Mouse (Mus musculus): Measurements from ENCODE around the gene Rnf222. TPM values are rescaled to one million over a fixed set of nuclear protein-coding genes. Genes with fewer than 3 reads are reported as not detected.

Gene Rnf222
- polyA plus RNA-seq, 1 experiment, result 1.1 TPM

DNA sequence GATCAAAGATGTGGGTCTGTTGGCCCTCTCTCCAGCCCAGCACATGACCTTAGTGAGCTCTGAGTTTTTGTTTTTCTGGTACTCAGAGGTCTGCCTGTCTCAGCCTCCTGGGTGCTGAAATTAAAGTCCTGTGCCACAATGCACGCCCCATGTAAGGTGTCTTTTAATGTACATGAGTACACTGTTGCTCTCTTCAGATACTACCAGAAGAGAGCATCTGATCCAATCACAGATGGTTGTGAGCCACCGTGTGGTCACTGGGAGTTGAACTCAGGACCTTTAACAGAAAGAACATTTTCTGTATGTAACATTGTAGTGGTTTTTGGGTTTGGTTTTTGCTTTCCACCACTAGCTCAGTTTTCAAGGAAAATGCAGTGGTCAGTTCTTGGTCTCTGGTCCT lies 15.4 kb downstream of the Rnf222 start:
- no peak overlapping the region for H3K4me3 ChIP-seq (ENCODE audit: control insufficient read depth, low read depth, low read length)
- no peak overlapping the region for H3K27ac ChIP-seq (ENCODE audit: control insufficient read depth, insufficient read depth, low read depth, low read length)
- peaks cover 5% of the 10 kb centered on the region for H3K36me3 ChIP-seq (ENCODE audit: control insufficient read depth, insufficient read depth, low read length)
- peaks cover 2% of the 10 kb centered on the region; the same call in 1 of the 2 replicates for H3K4me1 ChIP-seq (ENCODE audit: control insufficient read depth, insufficient read depth, low read length)
- no peaks in the 10 kb centered on the region for H3K27me3 ChIP-seq (ENCODE audit: control insufficient read depth, insufficient read depth, low read length)
- TF ChIP-seq POLR2A (IDR thresholded peaks at IDR 0.05; ENCODE audit: control insufficient read depth, low read depth, low read length), result no peak
- TF ChIP-seq CTCF (IDR thresholded peaks at IDR 0.05; ENCODE audit: control insufficient read depth, insufficient read depth, insufficient replicate concordance, low read depth, low read length), result no peak

DNA sequence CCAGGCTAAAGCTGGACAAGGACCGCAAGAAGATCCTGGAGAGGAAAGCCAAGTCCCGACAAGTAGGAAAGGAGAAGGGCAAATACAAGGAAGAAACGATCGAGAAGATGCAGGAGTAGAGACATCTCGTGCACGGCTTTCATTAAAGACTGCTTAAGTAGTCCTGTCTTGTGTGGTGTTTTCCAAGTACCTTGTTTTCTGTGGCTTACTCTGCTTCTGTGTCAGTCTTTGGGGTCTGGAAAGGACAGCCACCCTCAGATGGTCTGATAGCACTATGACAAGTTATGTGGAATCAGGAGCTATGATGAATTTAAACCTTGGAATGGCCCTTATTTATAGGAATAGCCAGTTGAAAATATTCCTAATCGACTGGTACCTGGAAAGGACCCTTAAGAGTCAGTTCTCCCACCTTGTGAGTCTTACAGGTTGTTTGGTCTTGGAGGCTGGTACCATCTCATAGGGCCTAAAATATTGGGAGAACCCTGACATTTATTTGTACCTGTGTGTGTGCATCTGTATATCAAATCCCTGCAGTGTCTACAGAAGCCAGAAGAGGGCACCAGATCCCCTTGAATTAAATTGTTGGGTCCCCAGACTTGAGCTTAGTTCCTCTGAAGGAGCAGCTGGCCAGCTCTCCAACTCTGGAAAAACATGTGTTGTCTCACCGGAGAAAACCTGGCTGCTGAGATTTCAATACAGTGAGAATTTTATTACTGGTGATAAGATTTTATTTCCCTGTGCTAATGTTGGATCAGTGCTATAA lies 16.2 kb downstream of the Rnf222 start:
- Histone ChIP-seq H3K27ac (ENCODE audit: control insufficient read depth, insufficient read depth, low read depth, low read length) (no peak overlapping the region), H3K4me3 (ENCODE audit: control insufficient read depth, low read depth, low read length) (no peak overlapping the region), H3K27me3 (ENCODE audit: control insufficient read depth, insufficient read depth, low read length) (no peaks in the 10 kb centered on the region), H3K4me1 (ENCODE audit: control insufficient read depth, insufficient read depth, low read length) (peaks cover 2% of the 10 kb centered on the region; the same call in 1 of the 2 replicates), H3K36me3 (ENCODE audit: control insufficient read depth, insufficient read depth, low read length) (peaks cover 5% of the 10 kb centered on the region)
- no peak for TF ChIP-seq POLR2A (IDR thresholded peaks at IDR 0.05; ENCODE audit: control insufficient read depth, low read depth, low read length)
- TF ChIP-seq CTCF (IDR thresholded peaks at IDR 0.05; ENCODE audit: control insufficient read depth, insufficient read depth, insufficient replicate concordance, low read depth, low read length), result no peak

DNA sequence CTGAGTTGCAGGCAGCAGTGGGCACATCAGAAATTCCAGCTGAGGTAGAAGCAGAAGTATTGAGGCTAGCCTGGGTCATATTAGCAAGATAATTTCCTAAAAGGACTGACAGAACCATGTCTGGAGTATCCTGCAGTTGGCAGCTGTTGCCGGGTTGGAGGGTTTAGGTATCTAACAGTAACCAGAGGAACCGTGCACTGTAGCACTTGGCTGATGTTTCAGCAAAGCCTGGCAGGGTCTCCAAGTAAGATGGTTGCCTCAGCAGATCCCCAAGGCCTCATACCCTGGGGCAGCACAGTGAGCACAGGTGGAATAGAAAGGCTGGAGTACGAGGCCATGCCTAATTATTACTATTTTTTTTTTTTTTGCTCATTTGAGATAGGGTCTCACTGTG lies 16.8 kb downstream of the Rnf222 start:
- peaks cover 2% of the 10 kb centered on the region; the same call in 1 of the 2 replicates for H3K4me1 ChIP-seq (ENCODE audit: control insufficient read depth, insufficient read depth, low read length)
- no peaks in the 10 kb centered on the region for H3K27me3 ChIP-seq (ENCODE audit: control insufficient read depth, insufficient read depth, low read length)
- TF ChIP-seq POLR2A (IDR thresholded peaks at IDR 0.05; ENCODE audit: control insufficient read depth, low read depth, low read length) (no peak), CTCF (IDR thresholded peaks at IDR 0.05; ENCODE audit: control insufficient read depth, insufficient read depth, insufficient replicate concordance, low read depth, low read length) (no peak)
- no peak overlapping the region for H3K4me3 ChIP-seq (ENCODE audit: control insufficient read depth, low read depth, low read length)
- peaks cover 5% of the 10 kb centered on the region for H3K36me3 ChIP-seq (ENCODE audit: control insufficient read depth, insufficient read depth, low read length)
- H3K27ac ChIP-seq (ENCODE audit: control insufficient read depth, insufficient read depth, low read depth, low read length), result no peak overlapping the region

DNA sequence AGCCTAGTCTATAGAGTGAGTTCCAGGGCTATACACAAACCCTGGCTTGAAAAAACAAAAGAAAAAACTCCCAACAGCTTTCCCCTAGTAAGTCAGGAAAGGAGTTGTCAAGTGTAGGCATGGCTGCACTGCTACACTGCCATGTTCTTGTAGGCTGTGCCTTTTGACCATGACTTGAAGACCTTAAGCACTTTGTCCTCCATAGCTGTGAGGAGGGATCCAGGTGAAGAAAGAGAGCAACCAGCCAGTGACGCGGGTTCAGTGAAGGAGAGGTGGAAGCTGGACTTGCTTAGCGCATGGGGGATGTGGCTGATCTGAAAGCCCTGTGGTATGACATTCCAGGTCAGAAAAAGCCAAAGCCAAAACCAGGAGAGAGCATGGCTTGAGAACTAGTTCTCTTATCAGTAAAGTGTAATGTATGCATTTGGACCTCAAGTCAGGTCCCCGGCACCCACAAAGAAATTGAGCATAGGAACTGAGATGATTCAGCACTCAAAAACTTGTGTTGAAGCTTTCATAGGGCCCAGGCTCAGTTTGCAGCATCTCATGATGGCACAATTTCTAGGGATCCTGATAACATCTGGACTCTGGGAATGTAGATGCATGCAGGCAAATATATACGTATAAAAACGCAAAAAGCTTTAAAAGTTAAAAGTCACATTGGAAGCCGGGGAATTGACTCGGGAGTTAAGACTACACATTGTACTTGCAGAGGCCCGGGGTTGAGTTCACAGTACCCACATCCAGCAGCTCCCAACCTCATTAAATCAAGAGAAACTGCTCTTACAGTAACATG lies 17.5 kb downstream of the Rnf222 start:
- no peak for TF ChIP-seq CTCF (IDR thresholded peaks at IDR 0.05; ENCODE audit: control insufficient read depth, insufficient read depth, insufficient replicate concordance, low read depth, low read length)
- TF ChIP-seq POLR2A (IDR thresholded peaks at IDR 0.05; ENCODE audit: control insufficient read depth, low read depth, low read length), result no peak
- Histone ChIP-seq H3K4me1 (ENCODE audit: control insufficient read depth, insufficient read depth, low read length) (peaks cover 2% of the 10 kb centered on the region; the same call in 1 of the 2 replicates), H3K27me3 (ENCODE audit: control insufficient read depth, insufficient read depth, low read length) (no peaks in the 10 kb centered on the region), H3K36me3 (ENCODE audit: control insufficient read depth, insufficient read depth, low read length) (peaks cover 5% of the 10 kb centered on the region), H3K4me3 (ENCODE audit: control insufficient read depth, low read depth, low read length) (no peak overlapping the region), H3K27ac (ENCODE audit: control insufficient read depth, insufficient read depth, low read depth, low read length) (no peak overlapping the region)

DNA sequence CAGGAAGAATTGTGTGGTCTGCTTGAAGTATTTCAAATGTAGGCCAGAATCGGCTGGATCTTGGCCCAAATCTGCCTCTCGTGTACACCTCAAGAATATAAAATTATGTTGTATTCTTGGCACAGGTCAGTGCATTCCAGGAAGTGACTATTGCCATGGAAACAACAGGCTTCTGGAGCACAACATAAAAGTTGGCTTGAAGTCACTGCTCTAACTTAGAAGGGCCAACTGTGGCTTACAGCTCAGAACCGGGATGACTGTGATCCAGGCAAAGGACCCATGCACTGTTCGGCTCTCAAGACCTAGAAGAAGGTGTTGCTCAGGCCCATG lies 18.1 kb downstream of the Rnf222 start:
- peaks cover 2% of the 10 kb centered on the region; the same call in 1 of the 2 replicates for H3K4me1 ChIP-seq (ENCODE audit: control insufficient read depth, insufficient read depth, low read length)
- H3K27me3 ChIP-seq (ENCODE audit: control insufficient read depth, insufficient read depth, low read length), result no peaks in the 10 kb centered on the region
- H3K27ac ChIP-seq (ENCODE audit: control insufficient read depth, insufficient read depth, low read depth, low read length), result no peak overlapping the region
- H3K4me3 ChIP-seq (ENCODE audit: control insufficient read depth, low read depth, low read length), result 0 out of 2 replicates have a peak overlapping the region, but pooled peaks have one; percentile 7
- H3K36me3 ChIP-seq (ENCODE audit: control insufficient read depth, insufficient read depth, low read length), result peaks cover 5% of the 10 kb centered on the region
- TF ChIP-seq CTCF (IDR thresholded peaks at IDR 0.05; ENCODE audit: control insufficient read depth, insufficient read depth, insufficient replicate concordance, low read depth, low read length), result no peak
- no peak for TF ChIP-seq POLR2A (IDR thresholded peaks at IDR 0.05; ENCODE audit: control insufficient read depth, low read depth, low read length)

DNA sequence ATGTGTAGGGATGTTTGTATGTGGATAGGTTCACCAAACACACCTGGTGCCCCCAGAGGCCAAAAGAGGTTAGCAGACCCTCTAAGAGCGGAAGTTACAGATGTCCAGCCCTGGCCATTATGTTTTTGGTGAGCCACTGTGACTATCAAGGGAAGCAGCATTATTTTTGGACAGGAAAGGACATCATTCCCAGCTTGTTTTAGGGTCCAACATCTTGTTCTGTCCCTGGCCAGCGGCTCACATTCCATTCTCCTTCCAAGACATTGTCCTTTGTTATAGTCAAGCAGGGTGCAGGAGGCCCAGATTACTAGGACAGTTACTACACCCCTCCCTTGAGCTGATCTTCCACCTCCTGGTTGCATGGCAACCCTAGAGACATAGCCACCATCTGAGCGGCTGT lies 18.9 kb downstream of the Rnf222 start:
- H3K27ac ChIP-seq (ENCODE audit: control insufficient read depth, insufficient read depth, low read depth, low read length), result no peak overlapping the region
- H3K4me1 ChIP-seq (ENCODE audit: control insufficient read depth, insufficient read depth, low read length), result peaks cover 2% of the 10 kb centered on the region; the same call in 1 of the 2 replicates
- H3K4me3 ChIP-seq (ENCODE audit: control insufficient read depth, low read depth, low read length), result no peak overlapping the region; the same call in 1 of the 2 replicates
- no peaks in the 10 kb centered on the region for H3K27me3 ChIP-seq (ENCODE audit: control insufficient read depth, insufficient read depth, low read length)
- peaks cover 5% of the 10 kb centered on the region for H3K36me3 ChIP-seq (ENCODE audit: control insufficient read depth, insufficient read depth, low read length)
- TF ChIP-seq POLR2A (IDR thresholded peaks at IDR 0.05; ENCODE audit: control insufficient read depth, low read depth, low read length) (no peak), CTCF (IDR thresholded peaks at IDR 0.05; ENCODE audit: control insufficient read depth, insufficient read depth, insufficient replicate concordance, low read depth, low read length) (no peak)

DNA sequence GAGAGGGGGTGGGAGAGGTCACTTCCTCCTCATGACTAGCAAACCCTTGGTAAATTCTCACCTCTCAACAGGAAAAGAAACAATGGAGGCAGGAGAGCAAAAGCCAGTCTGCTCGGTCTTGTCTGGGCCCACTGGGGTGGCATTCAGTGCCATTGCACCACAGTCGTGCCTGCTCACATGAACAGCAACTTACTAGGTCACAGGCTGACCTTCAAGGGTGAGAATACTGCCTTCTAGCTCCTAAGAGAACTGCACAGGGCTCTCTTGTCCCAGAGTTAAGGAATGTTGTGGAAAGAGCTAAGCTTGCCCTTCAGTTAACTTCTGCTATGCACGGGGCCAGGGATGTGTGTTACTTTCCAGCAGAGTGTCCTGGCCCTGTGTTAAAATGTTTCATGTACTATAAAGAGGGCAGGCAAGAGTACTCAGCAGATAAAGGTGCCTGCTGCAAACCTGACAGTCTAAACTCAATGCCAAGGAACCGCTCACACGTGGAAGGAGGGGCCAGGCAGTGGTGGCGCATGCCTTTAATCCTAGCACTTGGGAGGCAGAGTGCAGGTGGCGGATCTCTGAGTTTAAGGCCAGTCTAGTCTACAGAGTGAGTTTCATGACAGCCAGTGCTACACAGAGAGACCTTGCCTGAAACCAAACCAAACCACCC lies 20.6 kb downstream of the Rnf222 start:
- no peaks in the 10 kb centered on the region; the same call in 1 of the 2 replicates for H3K36me3 ChIP-seq (ENCODE audit: control insufficient read depth, insufficient read depth, low read length)
- no peaks in the 10 kb centered on the region for H3K27me3 ChIP-seq (ENCODE audit: control insufficient read depth, insufficient read depth, low read length)
- no peak overlapping the region for H3K4me3 ChIP-seq (ENCODE audit: control insufficient read depth, low read depth, low read length)
- TF ChIP-seq CTCF (IDR thresholded peaks at IDR 0.05; ENCODE audit: control insufficient read depth, insufficient read depth, insufficient replicate concordance, low read depth, low read length), result no peak
- no peak for TF ChIP-seq POLR2A (IDR thresholded peaks at IDR 0.05; ENCODE audit: control insufficient read depth, low read depth, low read length)
- no peaks in the 10 kb centered on the region for H3K4me1 ChIP-seq (ENCODE audit: control insufficient read depth, insufficient read depth, low read length)
- no peak overlapping the region for H3K27ac ChIP-seq (ENCODE audit: control insufficient read depth, insufficient read depth, low read depth, low read length)
